Mouse (Mus musculus): ENCODE measurements around the gene Rgs3.

DNA sequence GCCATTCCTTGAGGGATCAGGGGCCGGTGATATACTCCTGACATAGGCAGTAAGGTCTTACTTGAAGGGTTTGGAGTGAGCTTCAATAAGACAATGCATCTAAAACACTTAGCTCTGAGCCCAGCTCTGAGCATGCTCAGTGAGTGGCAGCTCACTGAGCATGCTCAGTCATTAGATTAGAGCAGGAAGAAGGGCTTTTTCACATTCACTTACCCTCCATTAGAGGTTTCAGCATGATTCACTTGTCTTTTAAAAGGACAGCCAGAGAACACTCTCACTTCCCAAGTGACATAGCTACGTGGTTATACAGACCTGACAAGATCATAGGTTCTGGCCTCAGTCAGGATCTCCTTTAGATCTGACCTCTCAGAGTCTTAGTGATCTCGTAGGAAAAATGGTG, 89.2 kb downstream of the Rgs3 start:
- no peak for TF ChIP-seq TBP (IDR thresholded peaks at IDR 0.05; ENCODE audit: low read depth, low read length)
- no peak for TF ChIP-seq POLR2AphosphoS5 (IDR thresholded peaks at IDR 0.05; ENCODE audit: borderline replicate concordance, low read depth, low read length)
- TF ChIP-seq POLR2A (IDR thresholded peaks at IDR 0.05; ENCODE audit: control insufficient read depth in 1 of 2, insufficient read depth in 1 of 2, low read depth in 1 of 2, low read length in 2 of 2, poor library complexity in 1 of 2) = no peak
- TF ChIP-seq TAL1 (IDR thresholded peaks at IDR 0.05; ENCODE audit: low read length) = no peak
- no peak for TF ChIP-seq RCOR1 (IDR thresholded peaks at IDR 0.05; ENCODE audit: low read depth, low read length)
- TF ChIP-seq UBTF (IDR thresholded peaks at IDR 0.05; ENCODE audit: borderline replicate concordance, insufficient read depth, low read depth, low read length) = no peak
- TF ChIP-seq CTCF (IDR thresholded peaks at IDR 0.05 in 2 of 3, conservative IDR thresholded peaks at IDR 0.05 in 1 of 3; ENCODE audit: control insufficient read depth in 1 of 3, insufficient read depth in 1 of 3, low read depth in 2 of 3, low read length in 3 of 3, poor library complexity in 1 of 3, severe bottlenecking in 1 of 3) = no peak
- no peak for TF ChIP-seq MAFK (IDR thresholded peaks at IDR 0.05; ENCODE audit: borderline replicate concordance, low read depth, low read length)
- TF ChIP-seq ZMIZ1 (IDR thresholded peaks at IDR 0.05; ENCODE audit: low read depth, low read length) = no peak
- TF ChIP-seq ZNF384 (IDR thresholded peaks at IDR 0.05; ENCODE audit: low read depth, low read length) = no peak
- TF ChIP-seq SMC3 (IDR thresholded peaks at IDR 0.05; ENCODE audit: low read depth, low read length) = no peak
